Mouse (Mus musculus) embryo, embryonic 10 days (tissue): ENCODE measurements around the gene Ddit4l.
"Not testable (repeated sequence)": the region's sequence is repeated elsewhere in the genome, so short reads cannot be mapped to it uniquely, and the experiment has no call there.

Experiments used
- DNase-seq: peaks from one replicate; pipeline ENCODE4 v3.0.0-alpha.2; 2015; ENCODE audit warnings: low spot score

Ddit4l gene

DNA sequence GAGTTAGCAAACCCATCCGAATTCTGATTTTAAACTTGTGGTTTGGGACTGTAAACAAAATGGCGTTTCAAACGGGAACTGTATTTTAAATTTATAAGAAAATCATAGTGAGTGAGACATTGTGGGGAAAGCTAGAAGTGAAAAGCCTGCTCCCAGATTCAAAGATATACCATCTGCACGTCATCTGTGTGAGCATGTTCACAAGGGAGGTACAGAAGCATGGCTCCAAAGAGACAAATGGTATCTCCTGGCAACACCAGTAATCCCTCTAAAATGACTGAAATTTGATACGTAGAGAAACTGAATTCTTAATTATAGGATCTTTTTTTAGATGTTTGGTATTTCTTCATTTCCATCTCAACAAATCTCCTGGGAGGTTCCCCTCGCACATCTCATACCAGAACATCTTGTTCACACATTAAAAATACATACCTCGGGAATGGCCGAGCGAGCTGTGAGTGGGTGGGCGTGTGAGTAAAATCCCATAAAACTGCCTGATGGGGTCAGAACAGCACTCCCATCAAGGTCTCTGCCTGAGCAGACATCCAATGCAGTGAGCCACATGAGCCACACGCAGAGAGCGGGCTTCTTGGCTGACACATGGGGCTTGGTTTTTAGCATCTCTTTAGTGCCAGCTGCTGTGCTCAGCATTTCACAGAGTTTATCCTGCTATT lies 26.2 kb downstream of the Ddit4l start:
- no peak for DNase-seq

DNA sequence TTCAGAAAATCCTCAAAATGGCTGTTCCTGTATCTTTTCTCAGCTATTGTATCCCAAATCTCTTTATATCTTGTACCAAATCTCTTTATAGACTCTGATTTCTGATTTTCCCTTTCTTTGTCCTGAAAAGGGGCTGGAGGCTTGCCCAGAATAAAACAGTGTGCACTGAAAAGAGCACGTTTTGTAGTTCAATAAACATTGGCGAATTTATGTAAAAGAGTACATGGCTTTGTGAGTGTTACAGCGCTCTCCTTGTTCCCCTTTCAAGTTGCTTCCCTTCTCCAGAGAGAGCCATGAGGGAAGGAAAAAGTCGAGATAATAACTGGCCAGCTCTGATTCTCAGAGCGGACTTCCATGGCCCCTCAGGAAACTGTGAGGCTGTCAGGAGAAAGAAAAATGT lies 27.7 kb downstream of the Ddit4l start:
- DNase-seq, result no peak

DNA sequence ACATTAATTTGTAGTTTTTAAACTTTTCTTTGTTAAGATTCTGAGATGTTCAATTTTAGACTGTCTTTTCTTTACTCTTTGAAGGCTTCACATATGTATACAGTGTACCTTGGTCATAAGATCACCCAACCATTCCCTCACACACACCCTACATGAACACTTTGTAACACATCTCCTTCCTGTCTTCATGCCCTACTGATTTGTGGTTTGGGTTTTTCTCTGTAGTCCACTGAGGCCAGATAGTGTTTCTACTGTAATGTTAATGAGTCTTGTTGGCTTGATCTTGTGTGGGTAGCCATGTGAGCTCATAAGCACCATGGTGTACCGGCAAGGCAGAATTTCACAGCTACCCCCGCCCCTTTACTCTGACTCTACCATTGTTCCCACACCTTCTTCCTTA lies 31.4 kb downstream of the Ddit4l start:
- no peak for DNase-seq

DNA sequence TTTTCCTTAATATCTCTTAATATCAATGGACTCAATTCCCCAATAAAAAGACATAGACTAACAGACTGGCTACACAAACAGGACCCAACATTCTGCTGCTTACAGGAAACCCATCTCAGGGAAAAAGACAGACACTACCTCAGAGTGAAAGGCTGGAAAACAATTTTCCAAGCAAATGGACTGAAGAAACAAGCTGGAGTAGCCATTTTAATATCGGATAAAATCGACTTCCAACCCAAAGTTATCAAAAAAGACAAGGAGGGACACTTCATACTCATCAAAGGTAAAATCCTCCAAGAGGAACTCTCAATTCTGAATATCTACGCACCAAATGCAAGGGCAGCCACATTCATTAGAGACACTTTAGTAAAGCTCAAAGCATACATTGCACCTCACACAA lies 49.8 kb downstream of the Ddit4l start, which contains the start of gene Gm21962:
TSS of gene Gm21962 (plus strand) at position 301 of the 400 bp plus-strand sequence.
- not testable (repeated sequence) for DNase-seq
